Mouse (Mus musculus) liver, embryonic 14.5 days (tissue): ENCODE data around the gene Lrp2. TPM values are rescaled to one million over a fixed set of nuclear protein-coding genes. Genes with fewer than 3 reads are reported as not detected.

Experiments
- ATAC-seq: fragments of 200-750 bp; cut with Nextera tagmentation; 2 replicates; pipeline ENCODE4 v1.8.0; 2017; ENCODE audit warnings: moderate number of reproducible peaks, mild to moderate bottlenecking, moderate library complexity; ENCODE audit not compliant: insufficient read depth
- DNase-seq, 3 experiments: peaks; one replicate each; pipeline ENCODE4 v3.0.0-alpha.2; 2012 to 2013; ENCODE audit warnings: low read depth in 3 of 3, low spot score in 3 of 3
- H3K27ac ChIP-seq: fragments of 300-500 bp; sonication (generic); 2 replicates; pipeline ENCODE4 v1.5.1; 2014; ENCODE audit warnings: moderate library complexity, mild to moderate bottlenecking, control low read depth, inconsistent platforms
- H3K27me3 ChIP-seq: fragments of 300-500 bp; sonication (generic); 2 replicates; pipeline ENCODE4 v1.6.1; 2014; ENCODE audit warnings: mild to moderate bottlenecking, low read length, moderate library complexity; ENCODE audit not compliant: control insufficient read depth, insufficient read depth
- H3K36me3 ChIP-seq: fragments of 300-500 bp; sonication (generic); replicated peaks from 2 replicates; pipeline ENCODE4 v1.6.1; 2014; ENCODE audit warnings: low read depth; ENCODE audit not compliant: control insufficient read depth, insufficient read depth
- H3K4me1 ChIP-seq, 2 experiments: fragments of 200-500 bp in 1 of 2; fragments of 300-500 bp in 1 of 2; sonication (generic) in 1 of 2; replicated peaks; 2 replicates each; pipeline ENCODE4 v1.6.1; 2012 to 2014; ENCODE audit warnings: antibody characterized with exemption in 1 of 2, inconsistent platforms in 1 of 2, low read length in 1 of 2; ENCODE audit not compliant: control insufficient read depth in 2 of 2, insufficient read depth in 2 of 2
- H3K4me2 ChIP-seq: fragments of 300-500 bp; sonication (generic); 2 replicates; pipeline ENCODE4 v1.6.1; 2014; ENCODE audit warnings: low read depth, mild to moderate bottlenecking, control low read depth, moderate library complexity
- H3K4me3 ChIP-seq, 2 experiments: fragments of 200-500 bp in 1 of 2; fragments of 300-500 bp in 1 of 2; sonication (generic) in 1 of 2; 2 replicates each; pipeline ENCODE4 v1.5.1; 2012 to 2014; ENCODE audit warnings: low read depth in 2 of 2, low read length in 2 of 2, mild to moderate bottlenecking in 2 of 2, control low read depth in 1 of 2, inconsistent platforms in 1 of 2, moderate library complexity in 1 of 2; ENCODE audit not compliant: insufficient read depth in 1 of 2
- H3K9ac ChIP-seq: fragments of 300-500 bp; sonication (generic); replicated peaks from 2 replicates; pipeline ENCODE4 v1.6.1; 2014; ENCODE audit warnings: mild to moderate bottlenecking, control low read depth, moderate library complexity
- H3K9me3 ChIP-seq: fragments of 300-500 bp; sonication (generic); 2 replicates; pipeline ENCODE4 v1.6.1; 2016; ENCODE audit warnings: low read length, mixed read lengths; ENCODE audit not compliant: control insufficient read depth
- CTCF ChIP-seq: IDR thresholded peaks from 2 replicates; pipeline ENCODE4 v1.5.1; 2016; ENCODE audit warnings: antibody characterized with exemption, low read depth, control low read depth
- EP300 ChIP-seq: IDR thresholded peaks from 2 replicates; pipeline ENCODE4 v1.6.1; 2016; ENCODE audit warnings: antibody characterized with exemption, low read depth
- WGBS: fragments of 180-500 bp; shearing (Covaris S2); extraction: QIAGEN DNeasy Blood & Tissue Kit; methylation state at CpG from one replicate; pipeline ENCODE4 v1.1.7; 2014; ENCODE audit not compliant: insufficient replicate concordance; 5-methylcytosine and 5-hydroxymethylcytosine counted together
- polyA plus RNA-seq, 2 experiments: library from polyadenylated mRNA; depleted of rRNA in 1 of 2; stranded (reverse) in 1 of 2; unstranded in 1 of 2; fragments of >200 nt; fragmentation: Nextera tagmentation in 1 of 2; extraction: Ambion mirVana in 1 of 2; gene quantifications; 2 replicates each; pipeline versions ENCODE4 v1.2.1 to v1.2.3; 2012 to 2014

Gene Lrp2
- polyA plus RNA-seq, 2 experiments, result 0.07 to 0.11 TPM

DNA sequence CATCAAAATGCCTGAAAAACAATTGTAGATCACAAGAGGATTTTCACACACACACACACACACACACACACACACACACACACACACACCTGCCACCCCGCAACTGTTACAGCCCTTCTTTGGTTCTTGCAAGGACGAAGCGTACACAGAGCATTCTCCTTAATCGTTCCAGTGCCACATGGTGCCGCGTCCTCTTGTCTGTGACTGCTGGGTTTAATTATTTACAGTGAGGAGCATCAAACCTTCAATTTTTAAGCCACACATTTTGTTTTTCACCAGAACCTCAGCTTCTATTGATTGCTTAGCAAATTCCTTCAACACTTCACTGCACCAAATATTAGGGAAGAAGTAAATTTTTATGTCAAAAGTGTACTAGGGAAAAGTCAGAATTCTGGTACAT lies 15.3 kb downstream of the Lrp2 start:
- H3K4me1 ChIP-seq, result peaks cover 0 to 5% of the 10 kb centered on the region in 2 experiments; a peak in 1 of 4 replicates
- H3K4me2 ChIP-seq, result no peak overlapping the region
- no peak overlapping the region for H3K4me3 ChIP-seq
- no peak overlapping the region for H3K27ac ChIP-seq
- no peak overlapping the region for H3K9ac ChIP-seq
- no peak for DNase-seq
- H3K27me3 ChIP-seq, result no peaks in the 10 kb centered on the region
- H3K36me3 ChIP-seq, result no peaks in the 10 kb centered on the region
- TF ChIP-seq EP300 (no peak), CTCF (no peak)
- H3K9me3 ChIP-seq, result no peaks in the 10 kb centered on the region
- 66% methylated on average over 6 of the region's 6 CpGs for WGBS
- no peak for ATAC-seq

DNA sequence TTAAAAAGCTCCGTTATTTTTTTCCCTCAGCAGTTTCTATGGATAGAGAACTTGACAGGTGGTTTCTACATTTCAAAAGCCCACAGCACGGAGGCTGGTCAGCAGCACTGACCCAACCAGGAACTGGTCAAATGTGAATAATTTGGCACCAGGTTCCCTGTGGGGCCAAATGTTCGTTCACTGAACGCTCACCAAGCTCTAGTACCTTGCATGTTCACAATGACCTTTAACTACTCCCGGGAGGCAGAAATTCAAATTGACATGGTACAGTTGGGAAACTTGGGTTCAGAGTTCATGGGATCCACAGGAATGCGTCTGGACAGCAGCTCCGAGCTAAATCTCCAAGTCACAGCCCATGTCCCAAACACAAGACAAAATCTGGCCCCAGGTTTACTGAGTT lies 19.6 kb downstream of the Lrp2 start:
- peak in 1 of 3 experiments; percentile 16 for DNase-seq

DNA sequence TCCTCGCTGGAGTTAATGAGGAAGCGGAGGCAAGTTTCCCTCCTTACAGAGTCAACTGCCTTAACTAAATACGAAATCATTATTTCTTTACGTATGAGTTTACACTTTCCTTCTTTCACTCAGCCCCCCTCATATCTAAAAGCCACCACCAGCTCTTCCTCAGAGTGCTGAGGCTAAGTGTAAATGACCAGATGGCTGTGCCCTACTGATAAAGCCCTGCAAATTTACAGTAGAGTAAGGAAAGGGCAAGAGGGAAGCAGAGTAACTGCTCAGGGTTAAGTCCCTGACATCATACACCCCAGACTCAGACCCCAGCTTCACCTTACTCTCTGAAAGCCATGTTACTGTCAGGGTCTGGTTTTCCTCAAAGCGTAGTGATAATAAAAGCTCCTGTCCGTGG lies 22.4 kb downstream of the Lrp2 start:
- H3K4me2 ChIP-seq, result 0 out of 2 replicates have a peak overlapping the region, but pooled peaks have one; percentile 15
- H3K36me3 ChIP-seq, result no peaks in the 10 kb centered on the region
- TF ChIP-seq EP300 (no peak), CTCF (no peak)
- H3K9ac ChIP-seq, result no peak overlapping the region
- 25% methylated on average over 6 of the region's 6 CpGs for whole genome bisulfite sequencing
- peaks cover 0 to 11% of the 10 kb centered on the region in 2 experiments; a peak in 1 of 4 replicates for H3K4me1 ChIP-seq
- DNase-seq, result no peak
- peak; percentile 61 for ATAC-seq
- no peak overlapping the region for H3K27ac ChIP-seq
- no peaks in the 10 kb centered on the region for H3K9me3 ChIP-seq
- no peak overlapping the region for H3K4me3 ChIP-seq
- H3K27me3 ChIP-seq, result no peaks in the 10 kb centered on the region

More for the DNA sequence above, 19.6 kb downstream of the Lrp2 start:
- Histone ChIP-seq H3K4me1 (peaks cover 0 to 11% of the 10 kb centered on the region in 2 experiments; a peak in 1 of 4 replicates), H3K4me2 (no peak overlapping the region), H3K36me3 (no peaks in the 10 kb centered on the region), H3K27me3 (no peaks in the 10 kb centered on the region), H3K9ac (no peak overlapping the region), H3K27ac (no peak overlapping the region), H3K9me3 (no peaks in the 10 kb centered on the region), H3K4me3 (no peak overlapping the region)
- whole genome bisulfite sequencing, result 53% methylated on average over 7 of the region's 7 CpGs
- no peak for TF ChIP-seq EP300
- no peak for TF ChIP-seq CTCF
- no peak for ATAC-seq

DNA sequence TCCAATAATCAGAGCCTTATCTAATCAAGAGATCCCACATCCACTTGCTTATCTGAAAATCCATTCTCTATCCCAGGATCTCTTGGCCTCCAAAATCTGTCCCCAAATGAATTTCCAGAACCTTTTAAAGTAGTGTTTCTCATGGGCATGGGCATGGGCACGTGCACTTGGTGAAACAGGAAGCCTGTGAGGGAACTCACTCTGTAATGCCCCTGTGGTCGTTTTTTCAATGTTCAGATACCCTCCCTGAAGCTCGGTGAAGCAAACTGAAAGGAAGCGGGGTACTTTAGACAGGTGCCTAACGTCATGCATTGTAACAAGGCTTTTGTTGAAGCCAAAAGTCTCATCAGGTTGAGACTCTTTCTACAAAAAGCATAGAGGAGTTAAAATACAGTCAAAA lies 23.1 kb downstream of the Lrp2 start:
- no peak overlapping the region for H3K4me2 ChIP-seq
- 23% methylated on average over 5 of the region's 5 CpGs for WGBS

DNA sequence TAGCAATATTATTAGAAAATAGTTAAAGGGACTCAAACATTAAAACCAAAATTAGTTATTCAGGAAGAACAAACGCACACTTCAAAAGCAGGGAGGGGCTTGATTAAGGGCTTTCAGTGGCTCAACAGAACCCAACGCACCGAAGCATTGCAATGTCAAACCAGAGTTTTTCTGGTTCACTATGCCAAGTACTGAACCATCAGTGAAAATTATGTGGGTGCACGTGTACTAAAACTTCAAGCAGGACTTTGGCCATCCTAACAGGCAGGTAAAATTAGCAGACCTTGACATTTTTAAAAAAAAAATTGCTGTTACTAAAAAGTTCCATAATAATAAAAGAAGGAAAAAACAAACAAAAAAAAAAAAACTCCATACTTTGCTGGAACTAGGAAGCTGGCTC lies 25.6 kb downstream of the Lrp2 start:
- DNase-seq (no peak), ATAC-seq (no peak)
- TF ChIP-seq CTCF (no peak), EP300 (no peak)
- H3K9ac ChIP-seq, result no peak overlapping the region
- H3K4me1 ChIP-seq, result peaks cover 0 to 7% of the 10 kb centered on the region in 2 experiments; a peak in 1 of 4 replicates
- H3K27ac ChIP-seq, result no peak overlapping the region
- no peak overlapping the region for H3K4me2 ChIP-seq
- no peaks in the 10 kb centered on the region for H3K9me3 ChIP-seq
- 76% methylated on average over 4 of the region's 4 CpGs for WGBS
- no peaks in the 10 kb centered on the region for H3K27me3 ChIP-seq
- no peak overlapping the region for H3K4me3 ChIP-seq
- H3K36me3 ChIP-seq, result no peaks in the 10 kb centered on the region

More for the DNA sequence above, 23.1 kb downstream of the Lrp2 start:
- Histone ChIP-seq H3K9ac (no peak overlapping the region), H3K27ac (no peak overlapping the region), H3K36me3 (no peaks in the 10 kb centered on the region), H3K4me3 (no peak overlapping the region), H3K9me3 (no peaks in the 10 kb centered on the region), H3K4me1 (peaks cover 0 to 11% of the 10 kb centered on the region in 2 experiments; a peak in 1 of 4 replicates), H3K27me3 (no peaks in the 10 kb centered on the region)
- ATAC-seq (no peak), DNase-seq (no peak)
- no peak for TF ChIP-seq EP300
- no peak for TF ChIP-seq CTCF
